Mouse (Mus musculus) liver, embryonic 14.5 days (tissue): ENCODE measurements around the gene Mab21l2. TPM values are rescaled to one million over a fixed set of nuclear protein-coding genes. Genes with fewer than 3 reads are reported as not detected.

Source experiments
- ATAC-seq: fragments of 200-750 bp; cut with Nextera tagmentation; 2 replicates; pipeline ENCODE4 v1.8.0; 2017; ENCODE audit warnings: moderate number of reproducible peaks, mild to moderate bottlenecking, moderate library complexity; ENCODE audit not compliant: insufficient read depth
- DNase-seq, 3 experiments: peaks; one replicate each; pipeline ENCODE4 v3.0.0-alpha.2; 2012 to 2013; ENCODE audit warnings: low read depth in 3 of 3, low spot score in 3 of 3
- H3K27ac ChIP-seq: fragments of 300-500 bp; sonication (generic); 2 replicates; pipeline ENCODE4 v1.5.1; 2014; ENCODE audit warnings: moderate library complexity, mild to moderate bottlenecking, control low read depth, inconsistent platforms
- H3K27me3 ChIP-seq: fragments of 300-500 bp; sonication (generic); 2 replicates; pipeline ENCODE4 v1.6.1; 2014; ENCODE audit warnings: mild to moderate bottlenecking, low read length, moderate library complexity; ENCODE audit not compliant: control insufficient read depth, insufficient read depth
- H3K36me3 ChIP-seq: fragments of 300-500 bp; sonication (generic); replicated peaks from 2 replicates; pipeline ENCODE4 v1.6.1; 2014; ENCODE audit warnings: low read depth; ENCODE audit not compliant: control insufficient read depth, insufficient read depth
- H3K4me1 ChIP-seq, 2 experiments: fragments of 200-500 bp in 1 of 2; fragments of 300-500 bp in 1 of 2; sonication (generic) in 1 of 2; replicated peaks; 2 replicates each; pipeline ENCODE4 v1.6.1; 2012 to 2014; ENCODE audit warnings: antibody characterized with exemption in 1 of 2, inconsistent platforms in 1 of 2, low read length in 1 of 2; ENCODE audit not compliant: control insufficient read depth in 2 of 2, insufficient read depth in 2 of 2
- H3K4me2 ChIP-seq: fragments of 300-500 bp; sonication (generic); 2 replicates; pipeline ENCODE4 v1.6.1; 2014; ENCODE audit warnings: low read depth, mild to moderate bottlenecking, control low read depth, moderate library complexity
- H3K4me3 ChIP-seq, 2 experiments: fragments of 200-500 bp in 1 of 2; fragments of 300-500 bp in 1 of 2; sonication (generic) in 1 of 2; 2 replicates each; pipeline ENCODE4 v1.5.1; 2012 to 2014; ENCODE audit warnings: low read depth in 2 of 2, low read length in 2 of 2, mild to moderate bottlenecking in 2 of 2, control low read depth in 1 of 2, inconsistent platforms in 1 of 2, moderate library complexity in 1 of 2; ENCODE audit not compliant: insufficient read depth in 1 of 2
- H3K9ac ChIP-seq: fragments of 300-500 bp; sonication (generic); replicated peaks from 2 replicates; pipeline ENCODE4 v1.6.1; 2014; ENCODE audit warnings: mild to moderate bottlenecking, control low read depth, moderate library complexity
- H3K9me3 ChIP-seq: fragments of 300-500 bp; sonication (generic); 2 replicates; pipeline ENCODE4 v1.6.1; 2016; ENCODE audit warnings: low read length, mixed read lengths; ENCODE audit not compliant: control insufficient read depth
- CTCF ChIP-seq: IDR thresholded peaks from 2 replicates; pipeline ENCODE4 v1.5.1; 2016; ENCODE audit warnings: antibody characterized with exemption, low read depth, control low read depth
- EP300 ChIP-seq: IDR thresholded peaks from 2 replicates; pipeline ENCODE4 v1.6.1; 2016; ENCODE audit warnings: antibody characterized with exemption, low read depth
- WGBS: fragments of 180-500 bp; shearing (Covaris S2); extraction: QIAGEN DNeasy Blood & Tissue Kit; methylation state at CpG from one replicate; pipeline ENCODE4 v1.1.7; 2014; ENCODE audit not compliant: insufficient replicate concordance; 5-methylcytosine and 5-hydroxymethylcytosine counted together
- polyA plus RNA-seq, 2 experiments: library from polyadenylated mRNA; depleted of rRNA in 1 of 2; stranded (reverse) in 1 of 2; unstranded in 1 of 2; fragments of >200 nt; fragmentation: Nextera tagmentation in 1 of 2; extraction: Ambion mirVana in 1 of 2; gene quantifications; 2 replicates each; pipeline versions ENCODE4 v1.2.1 to v1.2.3; 2012 to 2014

Mab21l2 gene
- polyA plus RNA-seq, 2 experiments: 0.15 to 0.31 TPM

DNA sequence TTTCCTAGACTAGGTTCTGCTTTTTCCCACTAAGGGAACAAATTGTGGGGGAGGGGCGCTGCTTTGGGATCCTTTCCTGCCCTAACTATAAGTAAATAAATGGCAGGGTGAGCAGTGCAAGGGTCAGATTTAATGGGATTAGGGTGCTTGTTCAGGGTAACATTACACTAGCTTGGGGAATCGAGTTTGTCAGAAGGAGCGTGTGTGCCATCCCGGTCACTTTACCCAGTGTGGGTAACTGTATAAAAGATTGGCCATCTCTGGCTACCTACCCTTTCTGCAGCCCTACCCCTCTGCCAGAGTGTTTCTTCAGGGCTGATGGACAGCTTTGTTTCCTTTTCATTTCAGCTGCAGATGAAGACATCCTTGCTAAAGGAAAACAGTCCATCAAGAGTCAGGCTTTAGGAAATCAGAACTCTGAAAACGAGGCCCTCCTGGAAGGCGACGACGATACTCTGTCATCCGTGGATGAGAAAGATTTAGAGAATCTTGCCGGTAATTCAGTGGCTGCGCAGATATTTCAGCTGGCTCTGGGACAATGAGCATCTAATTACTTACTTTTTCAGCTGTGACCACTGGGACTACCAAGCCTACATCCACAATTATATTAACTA is 8.8 kb downstream of the Mab21l2 start:
- 80% methylated on average over 11 of the region's 11 CpGs for WGBS
- no peak overlapping the region for H3K4me3 ChIP-seq
- H3K9ac ChIP-seq: no peak overlapping the region
- no peaks in the 10 kb centered on the region for H3K36me3 ChIP-seq
- ATAC-seq (peak; percentile 28; the same call in 1 of the 2 replicates), DNase-seq (no peak)
- H3K27ac ChIP-seq: no peak overlapping the region
- no peaks in the 10 kb centered on the region for H3K27me3 ChIP-seq
- H3K4me1 ChIP-seq: no peaks in the 10 kb centered on the region
- TF ChIP-seq EP300 (no peak), CTCF (no peak)
- no peaks in the 10 kb centered on the region for H3K9me3 ChIP-seq
- H3K4me2 ChIP-seq: peak overlapping the region; percentile 26

DNA sequence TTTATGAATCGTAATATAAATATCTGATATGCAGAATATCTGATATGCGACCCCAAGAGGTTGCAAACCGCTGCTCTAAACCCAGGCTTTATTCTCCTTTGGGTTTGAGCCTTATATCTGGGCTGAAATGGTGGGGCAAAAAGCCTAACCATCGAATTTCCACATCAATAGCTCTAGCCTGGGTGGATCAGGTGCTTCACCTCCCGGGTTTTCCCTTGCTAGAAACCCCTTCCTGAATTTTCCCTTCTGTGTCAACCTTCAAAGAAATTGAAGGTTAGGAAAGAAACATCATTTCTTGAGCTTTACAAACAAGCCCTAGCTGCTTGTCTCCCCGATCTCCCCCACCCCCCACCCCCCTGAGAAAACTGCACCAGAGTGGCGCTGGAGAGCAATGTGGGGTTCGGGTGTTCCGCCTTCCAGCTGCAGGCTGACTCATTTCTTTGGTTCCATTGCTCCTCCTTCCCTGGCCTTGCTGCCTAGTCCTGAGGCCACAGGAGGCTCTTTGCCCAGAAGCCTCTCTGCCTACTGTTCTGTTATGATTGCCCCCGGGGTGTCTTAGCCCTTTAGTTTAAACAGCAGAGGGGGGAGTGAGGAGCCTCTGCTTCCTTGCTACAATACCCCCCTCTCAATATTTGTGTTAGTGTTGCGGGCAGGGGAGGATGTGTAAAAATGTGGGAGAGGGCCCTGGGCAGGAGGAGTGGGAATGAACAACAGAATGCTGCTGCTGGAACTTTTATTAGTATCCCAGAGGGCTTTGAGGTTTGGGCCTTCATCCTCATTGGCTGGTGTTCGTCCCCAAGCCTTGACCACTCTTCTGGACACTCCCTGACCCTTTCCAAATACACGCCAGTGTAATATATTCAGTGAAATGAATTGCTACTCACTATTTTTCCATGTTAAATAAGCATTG is 9.5 kb downstream of the Mab21l2 start:
- H3K27me3 ChIP-seq: no peaks in the 10 kb centered on the region
- no peak for TF ChIP-seq EP300
- TF ChIP-seq CTCF: no peak
- WGBS: 34% methylated on average over 13 of the region's 13 CpGs
- no peaks in the 10 kb centered on the region for H3K36me3 ChIP-seq
- no peak overlapping the region for H3K4me3 ChIP-seq
- no peaks in the 10 kb centered on the region for H3K9me3 ChIP-seq
- peak; percentile 33; the same call in 1 of the 2 replicates for ATAC-seq
- H3K9ac ChIP-seq: no peak overlapping the region
- H3K27ac ChIP-seq: no peak overlapping the region
- H3K4me1 ChIP-seq: no peaks in the 10 kb centered on the region
- peak overlapping the region; percentile 25; the same call in 1 of the 2 replicates for H3K4me2 ChIP-seq
- no peak for DNase-seq

DNA sequence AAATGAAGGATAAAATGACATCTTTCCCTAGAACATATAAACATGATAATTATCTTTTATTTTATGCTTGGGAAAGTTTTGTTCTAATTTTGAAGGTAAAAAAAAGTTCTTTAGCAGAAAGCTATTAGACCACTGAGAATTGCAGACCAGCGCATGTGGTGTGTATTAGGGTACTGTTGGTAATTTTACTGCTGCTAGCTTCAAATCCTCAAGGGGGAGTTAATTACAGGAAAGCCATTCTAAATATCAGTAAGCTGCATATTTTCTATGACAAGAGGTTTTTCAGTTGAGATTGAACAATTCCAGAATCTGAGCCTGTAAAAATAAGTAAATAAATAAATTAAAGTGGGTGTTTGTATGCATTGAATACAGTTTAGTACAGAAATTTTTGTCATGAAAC is 11.7 kb downstream of the Mab21l2 start:
- Histone ChIP-seq H3K4me1 (no peaks in the 10 kb centered on the region), H3K27me3 (no peaks in the 10 kb centered on the region), H3K4me2 (no peak overlapping the region), H3K36me3 (no peaks in the 10 kb centered on the region), H3K4me3 (no peak overlapping the region), H3K27ac (no peak overlapping the region), H3K9me3 (no peaks in the 10 kb centered on the region), H3K9ac (no peak overlapping the region)
- 78% methylated on average over 1 of the region's 1 CpGs for WGBS
- ATAC-seq (no peak), DNase-seq (no peak)
- TF ChIP-seq EP300: no peak
- TF ChIP-seq CTCF: no peak

DNA sequence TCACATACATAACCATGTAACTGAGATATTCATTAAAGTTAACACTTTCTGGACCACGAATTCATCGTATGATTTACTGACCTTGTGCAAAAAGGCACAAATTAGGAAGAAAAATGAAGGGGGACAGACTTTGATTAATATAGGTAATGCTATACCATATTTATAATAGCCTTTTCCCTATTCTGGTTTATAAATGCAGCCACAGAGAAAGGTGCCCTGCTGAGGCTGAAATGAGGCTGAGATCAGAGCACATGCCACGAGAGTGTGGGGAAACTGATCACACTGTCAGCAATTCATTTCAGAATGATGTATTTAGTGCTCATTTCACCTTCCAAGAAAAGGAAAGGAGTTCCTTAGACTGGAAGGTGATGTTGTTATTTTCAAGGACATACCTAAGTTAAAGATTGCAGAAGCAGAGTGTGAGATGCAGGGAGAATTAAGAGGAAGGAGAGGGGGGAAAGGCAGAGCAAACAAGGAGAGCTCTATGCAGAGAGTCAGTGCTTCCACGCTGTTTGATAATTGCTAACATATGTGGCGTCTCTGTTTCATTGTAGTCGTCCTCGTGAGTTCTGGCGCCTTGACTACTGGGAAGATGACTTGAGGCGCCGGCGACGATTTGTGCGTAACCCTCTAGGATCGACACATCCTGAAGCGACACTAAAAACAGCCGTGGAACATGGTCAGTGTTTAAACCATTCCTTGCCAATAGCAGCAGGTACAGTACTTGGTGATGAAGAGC is 16.7 kb downstream of the Mab21l2 start:
- no peaks in the 10 kb centered on the region for H3K27me3 ChIP-seq
- WGBS: 72% methylated on average over 16 of the region's 16 CpGs
- DNase-seq (no peak), ATAC-seq (no peak)
- no peak overlapping the region for H3K4me3 ChIP-seq
- no peaks in the 10 kb centered on the region for H3K36me3 ChIP-seq
- no peaks in the 10 kb centered on the region for H3K9me3 ChIP-seq
- no peak overlapping the region for H3K9ac ChIP-seq
- TF ChIP-seq CTCF: no peak
- no peak for TF ChIP-seq EP300
- H3K4me2 ChIP-seq: no peak overlapping the region
- no peak overlapping the region for H3K27ac ChIP-seq
- H3K4me1 ChIP-seq: no peaks in the 10 kb centered on the region
